Mouse (Mus musculus) skeletal muscle tissue, adult 2 months (tissue): ENCODE results near the gene Zfp57.

ENCODE experiments used
- DNase-seq: peaks from one replicate; pipeline ENCODE4 v3.0.0-alpha.2; 2012; ENCODE audit warnings: low read depth, low spot score

The Zfp57 gene

DNA sequence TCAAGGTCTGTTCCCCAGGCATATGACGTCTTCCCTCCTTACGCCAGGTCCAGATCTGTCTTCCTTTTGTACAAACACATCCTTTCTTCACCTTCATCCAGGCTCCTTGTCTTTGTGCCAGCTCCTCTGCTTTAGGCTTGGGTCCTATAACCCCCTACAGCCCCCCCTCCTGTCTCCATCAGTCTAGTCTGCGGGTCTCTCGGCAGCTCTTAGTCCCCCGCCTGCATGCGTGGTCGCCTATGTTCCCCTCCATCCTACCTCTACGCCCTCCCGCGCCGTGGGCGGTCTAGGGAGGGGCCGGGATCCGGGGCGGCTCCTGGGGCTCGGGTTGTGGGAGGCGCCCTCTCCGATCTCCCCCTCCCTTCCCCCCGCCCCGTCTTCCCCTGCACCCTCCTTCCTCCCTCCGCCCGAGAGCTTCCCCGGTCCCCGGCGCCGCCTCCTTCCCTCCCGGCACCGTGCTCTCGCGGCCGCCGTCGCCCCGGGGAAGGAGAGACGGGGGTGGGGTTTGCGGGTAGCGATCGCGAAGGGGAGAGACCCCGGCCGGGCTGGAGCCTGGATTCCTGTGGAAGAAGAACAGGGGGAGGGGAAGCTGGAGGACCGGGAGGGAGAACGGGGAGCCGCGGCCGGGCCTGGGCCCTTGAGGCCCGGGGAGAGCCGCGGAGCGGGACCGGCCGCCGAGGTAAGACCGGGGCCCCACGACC is 44.8 kb downstream of the Zfp57 start, which contains the start of gene Gabbr1:
Gene Gabbr1 (plus strand): TSS at position 356 of the 701 bp plus-strand sequence.
- DNase-seq, result peak; percentile 40

GRCm38 (mm10) chr17:37046312-37047112 is 45.5 kb downstream of the Zfp57 start:
- DNase-seq, result no peak

- no peak for DNase-seq
These were observed 46.5 kb downstream of the Zfp57 start for GRCm38 (mm10) chr17:37047332-37047976.

- DNase-seq, result no peak
These were observed 47.0 kb downstream of the Zfp57 start for GRCm38 (mm10) chr17:37047981-37048380.

- DNase-seq, result no peak
These were observed 47.4 kb downstream of the Zfp57 start for GRCm38 (mm10) chr17:37048383-37048782.

- DNase-seq, result no peak
These were observed 48.8 kb downstream of the Zfp57 start for GRCm38 (mm10) chr17:37049570-37050310.

DNA sequence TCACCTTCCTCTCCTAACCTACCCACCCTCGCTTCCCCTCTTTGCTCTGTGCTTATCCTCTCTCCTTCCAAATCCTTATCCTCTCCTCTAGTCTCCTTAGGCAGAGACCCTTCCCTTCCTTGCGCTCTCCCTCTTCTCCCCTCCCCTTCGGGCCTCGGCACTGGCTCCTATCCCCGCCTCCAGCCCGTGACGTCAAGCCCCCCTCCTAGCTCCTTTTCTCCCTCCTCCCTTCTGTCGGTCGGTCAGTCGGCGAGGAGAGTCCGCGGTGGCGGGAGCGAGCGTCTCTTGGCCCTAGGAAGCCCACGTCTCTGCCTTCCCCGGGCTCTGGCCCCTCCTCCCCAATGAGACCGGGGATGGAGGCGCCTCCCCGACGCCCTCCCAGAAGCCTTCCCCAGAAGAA is 49.4 kb downstream of the Zfp57 start:
- peak; percentile 48 for DNase-seq

DNA sequence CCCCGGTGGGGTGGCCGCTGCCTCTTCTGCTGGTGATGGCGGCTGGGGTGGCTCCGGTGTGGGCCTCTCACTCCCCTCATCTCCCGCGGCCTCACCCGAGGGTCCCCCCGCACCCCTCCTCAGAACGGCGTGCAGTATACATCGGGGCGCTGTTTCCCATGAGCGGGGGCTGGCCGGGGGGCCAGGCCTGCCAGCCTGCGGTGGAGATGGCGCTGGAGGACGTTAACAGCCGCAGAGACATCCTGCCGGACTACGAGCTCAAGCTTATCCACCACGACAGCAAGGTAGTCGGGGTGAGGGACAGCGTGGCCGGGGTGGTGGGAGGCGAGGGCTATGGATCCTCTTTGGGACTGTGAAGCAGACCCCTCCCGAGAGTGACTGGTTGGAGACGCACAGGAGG is 49.9 kb downstream of the Zfp57 start:
- DNase-seq, result no peak

DNA sequence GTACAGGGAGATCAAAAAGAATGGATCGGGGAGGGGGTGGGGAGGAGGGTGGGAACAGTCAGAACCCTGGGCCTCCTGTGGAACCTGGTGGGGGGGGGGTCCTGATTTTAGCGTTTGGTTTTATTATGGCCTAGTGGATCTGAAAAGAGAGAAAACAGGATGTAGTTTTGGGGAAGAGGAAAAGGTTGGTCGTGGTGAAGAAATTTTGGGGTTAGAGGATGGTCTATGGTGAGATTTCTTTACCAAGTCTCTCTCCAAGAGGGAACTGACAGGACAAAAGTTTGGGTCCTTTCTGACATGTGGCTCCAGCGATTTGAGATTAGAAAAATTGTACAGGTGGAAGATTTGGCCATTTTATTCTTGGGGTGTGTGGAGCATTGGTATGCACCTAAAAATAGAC is 50.8 kb downstream of the Zfp57 start:
- DNase-seq, result no peak

GRCm38 (mm10) chr17:37056957-37057356 is 56.0 kb downstream of the Zfp57 start:
- DNase-seq, result no peak
